Mouse (Mus musculus): ENCODE results near the gene Zfp972. TPM values are rescaled to one million over a fixed set of nuclear protein-coding genes. Genes with fewer than 3 reads are reported as not detected.

The Zfp972 gene
- polyA plus RNA-seq, 1 experiment from 2014 or later, result 0.98 TPM

Other genes starting within 250 kb of the Zfp972 start
- 10.1 and 12.0 TPM in 2 replicates for gene Gm14322, start 166.3 kb downstream of the Zfp972 start, polyA plus RNA-seq (2014; fragmentation: Nextera tagmentation; extraction: Ambion mirVana)
- gene Gm14325, start 85.3 kb downstream of the Zfp972 start, polyA plus RNA-seq (2014; fragmentation: Nextera tagmentation; extraction: Ambion mirVana), result 42.6 and 43.9 TPM in 2 replicates
- 4.5 and 6.1 TPM in 2 replicates for gene Gm14327, start 28.5 kb downstream of the Zfp972 start, polyA plus RNA-seq (2014; fragmentation: Nextera tagmentation; extraction: Ambion mirVana)
- gene Gm14326, start 31.7 kb upstream of the Zfp972 start, polyA plus RNA-seq (2014; fragmentation: Nextera tagmentation; extraction: Ambion mirVana), result 24.6 and 29.1 TPM in 2 replicates
- 18.4 and 18.7 TPM in 2 replicates for gene Zfp971, start 97.7 kb upstream of the Zfp972 start, polyA plus RNA-seq (2014; fragmentation: Nextera tagmentation; extraction: Ambion mirVana)
- gene Zfp931, start 152.9 kb upstream of the Zfp972 start, polyA plus RNA-seq (2014; fragmentation: Nextera tagmentation; extraction: Ambion mirVana), result 18.9 and 21.1 TPM in 2 replicates
- gene Phactr3, start 193.4 kb upstream of the Zfp972 start, polyA plus RNA-seq (2014; fragmentation: Nextera tagmentation; extraction: Ambion mirVana), result 3.5 and 4.6 TPM in 2 replicates